Mouse (Mus musculus): ENCODE results near the gene Clcnka.

Gene Clcnka

GRCm38 (mm10) chr4:141385275-141385674 lies 13.2 kb downstream of the Clcnka start:
- DNase-seq (ENCODE audit: extremely low spot score, low spot score), result peak; percentile 65

DNA sequence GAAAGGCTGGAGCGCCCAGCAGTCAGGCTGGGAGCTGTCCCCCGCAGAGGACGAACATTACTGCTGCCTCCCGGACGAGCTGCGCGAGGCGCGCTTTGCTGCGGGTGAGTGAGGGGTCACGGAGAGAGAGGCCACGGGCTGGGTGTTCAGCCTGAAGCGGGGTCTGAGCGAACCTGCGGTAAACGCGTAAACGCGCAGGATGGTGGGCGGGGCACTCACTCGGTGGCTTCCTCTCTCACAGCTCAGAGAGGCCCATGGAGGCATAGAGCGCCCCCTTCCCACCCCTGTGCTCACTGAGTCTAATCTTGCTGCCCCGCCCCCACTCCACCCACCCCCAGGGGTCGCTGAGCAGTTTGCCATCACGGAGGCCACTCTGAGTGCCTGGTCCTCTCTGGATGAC lies 16.1 kb downstream of the Clcnka start:
- DNase-seq (ENCODE audit: extremely low spot score, low spot score), result peak; percentile 44

DNA sequence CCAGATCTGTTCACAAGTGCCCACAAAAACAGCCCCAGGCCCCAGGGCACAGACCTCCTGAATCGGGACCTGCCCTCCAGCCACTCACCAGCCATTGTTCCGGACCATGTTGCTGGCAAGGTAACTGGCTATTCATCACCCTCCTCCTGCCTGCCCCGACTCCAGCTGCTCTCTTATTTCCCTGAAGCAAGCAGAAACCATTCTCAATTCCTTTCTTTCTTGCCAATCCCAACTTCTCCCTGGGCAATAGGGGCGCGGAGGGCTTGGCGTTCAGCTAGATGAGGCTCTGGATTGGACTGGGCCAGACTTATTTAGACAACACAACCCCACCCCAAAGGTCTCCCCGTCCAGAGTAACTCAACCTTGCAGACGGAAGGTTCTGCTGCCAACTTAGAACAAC lies 18.9 kb downstream of the Clcnka start:
- DNase-seq (ENCODE audit: extremely low spot score, low spot score), result no peak

DNA sequence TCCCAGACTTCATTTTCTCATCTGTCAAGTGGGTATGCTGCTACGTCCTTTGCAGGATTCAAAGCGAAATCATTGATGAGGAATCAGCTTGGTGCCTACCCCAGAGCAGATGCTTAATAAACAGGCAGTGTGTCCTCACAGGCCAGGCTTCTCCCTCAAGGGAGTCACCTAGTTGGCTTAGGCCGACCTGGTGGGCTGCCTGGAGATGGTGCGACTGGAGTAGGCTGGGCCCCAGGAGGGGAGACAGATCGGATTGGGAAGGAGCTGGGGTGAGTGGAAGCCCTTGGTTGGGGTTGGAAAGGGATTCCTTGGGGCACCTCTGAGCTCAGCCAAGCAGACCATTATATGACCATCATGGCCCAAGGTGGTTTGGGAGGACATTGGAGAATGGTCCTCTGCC lies 26.1 kb downstream of the Clcnka start:
- no peak for DNase-seq (ENCODE audit: extremely low spot score, low spot score)

- no peak for DNase-seq (ENCODE audit: extremely low spot score, low spot score)
Observed at GRCm38 (mm10) chr4:141367997-141368791, 30.3 kb downstream of the Clcnka start, which contains the start of gene Fam131c. Gene Fam131c, plus strand, starts transcription at chr4:141368220.

- DNase-seq (ENCODE audit: extremely low spot score, low spot score), result no peak
Observed at GRCm38 (mm10) chr4:141365876-141366275, 32.6 kb downstream of the Clcnka start.

DNA sequence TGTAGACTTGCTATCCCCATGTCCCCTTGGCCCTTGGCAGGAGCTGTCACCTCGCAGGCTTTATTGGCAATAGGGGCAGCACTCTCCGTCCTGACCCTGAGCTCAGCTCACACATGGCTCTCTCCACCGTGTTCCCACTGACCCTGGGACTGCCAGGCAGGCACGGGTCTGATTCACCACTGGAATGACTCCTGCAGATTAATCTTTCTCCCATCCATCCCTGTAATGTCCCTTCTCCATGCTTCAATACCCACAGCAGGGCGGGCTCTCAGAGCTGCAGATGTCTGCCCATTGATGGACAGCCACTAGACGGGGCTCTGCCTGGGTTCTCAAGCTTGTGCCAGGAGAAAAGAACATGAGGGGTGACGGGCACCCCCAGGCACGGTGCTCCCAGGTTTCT lies 33.4 kb downstream of the Clcnka start:
- no peak for DNase-seq (ENCODE audit: extremely low spot score, low spot score)

GRCm38 (mm10) chr4:141362937-141363548 lies 35.5 kb downstream of the Clcnka start:
- DNase-seq (ENCODE audit: extremely low spot score, low spot score), result peak; percentile 92

DNA sequence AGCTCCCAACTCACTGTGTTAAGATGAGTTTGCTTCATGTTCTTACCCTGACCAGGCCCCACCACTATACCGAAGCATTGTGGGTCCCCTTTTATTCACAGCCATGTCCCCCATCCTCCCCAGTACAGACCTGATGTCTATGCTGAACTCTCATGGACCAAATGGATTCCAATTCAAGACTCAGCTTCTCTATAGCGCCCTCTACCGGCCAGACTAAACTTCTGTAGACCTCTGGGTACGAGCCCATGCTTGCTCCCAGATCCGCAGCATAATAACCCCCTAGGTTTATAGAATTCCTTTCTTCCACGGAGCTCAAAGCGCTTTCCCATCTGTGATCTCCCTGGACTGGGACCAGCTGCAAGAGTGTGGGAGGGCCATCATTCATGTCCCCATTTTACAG lies 37.7 kb downstream of the Clcnka start:
- DNase-seq (ENCODE audit: extremely low spot score, low spot score), result peak; percentile 64

DNA sequence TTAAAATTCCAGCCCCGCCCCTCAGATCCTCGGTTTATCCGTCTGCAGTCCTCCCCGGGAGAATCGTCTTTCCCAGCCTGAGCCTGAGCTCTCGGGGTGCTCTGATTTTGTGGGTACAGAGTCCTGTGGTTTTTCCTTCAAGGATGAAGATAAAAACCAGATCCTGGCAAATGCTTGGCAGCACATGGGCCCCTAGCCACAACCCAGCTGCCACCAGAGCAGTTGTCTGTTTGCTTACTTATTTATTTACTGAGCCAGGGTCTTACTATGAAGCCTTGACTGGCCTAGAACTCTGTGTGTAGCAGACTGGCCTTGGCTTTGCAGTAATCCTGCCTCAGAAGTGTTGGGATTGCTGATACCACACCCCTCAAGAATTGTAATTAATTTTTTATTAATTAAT lies 39.3 kb downstream of the Clcnka start:
- no peak for DNase-seq (ENCODE audit: extremely low spot score, low spot score)

GRCm38 (mm10) chr4:141357811-141358210 lies 40.7 kb downstream of the Clcnka start:
- DNase-seq (ENCODE audit: extremely low spot score, low spot score), result no peak

- DNase-seq (ENCODE audit: extremely low spot score, low spot score), result no peak
Observed at GRCm38 (mm10) chr4:141353868-141354267, 44.7 kb downstream of the Clcnka start.

DNA sequence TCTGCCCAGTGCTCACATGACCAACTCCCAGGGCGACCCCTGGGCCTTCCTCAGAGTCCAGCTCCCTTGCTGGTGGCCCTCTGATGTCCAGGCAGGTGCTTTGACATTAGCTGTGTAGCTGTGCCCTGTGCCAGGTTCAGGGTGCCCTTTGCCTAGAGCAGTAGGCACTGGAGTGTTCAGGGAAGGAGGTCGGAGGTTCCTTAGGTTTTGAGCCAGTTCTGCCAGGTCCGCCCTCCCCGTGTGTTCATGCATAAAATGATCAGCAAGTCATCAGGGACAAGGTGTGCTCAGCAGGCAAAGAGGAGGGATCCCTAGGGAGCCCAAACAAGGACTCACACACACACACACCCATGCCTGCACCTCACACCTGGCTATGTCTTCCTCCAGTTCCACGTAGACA lies 45.5 kb downstream of the Clcnka start:
- DNase-seq (ENCODE audit: extremely low spot score, low spot score), result no peak

DNA sequence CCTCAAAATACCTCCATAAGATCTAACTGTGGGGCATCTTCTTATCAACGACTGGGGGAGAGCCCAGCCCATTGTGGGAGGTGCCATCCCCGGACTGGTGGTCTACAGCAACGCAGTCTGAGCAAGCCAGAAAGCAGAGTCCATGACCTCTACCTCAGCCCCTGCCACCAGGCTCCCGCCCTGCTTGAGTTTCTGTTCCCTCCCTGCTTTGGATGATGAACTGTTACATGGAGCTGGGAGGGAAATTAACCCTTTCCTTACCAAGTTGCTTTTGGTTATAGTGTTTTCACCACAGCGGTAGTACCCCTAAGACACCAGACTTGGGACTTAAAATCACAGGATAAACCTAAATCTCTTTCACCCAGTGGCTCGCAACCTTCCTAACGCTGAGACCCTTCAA lies 46.6 kb downstream of the Clcnka start:
- no peak for DNase-seq (ENCODE audit: extremely low spot score, low spot score)

DNA sequence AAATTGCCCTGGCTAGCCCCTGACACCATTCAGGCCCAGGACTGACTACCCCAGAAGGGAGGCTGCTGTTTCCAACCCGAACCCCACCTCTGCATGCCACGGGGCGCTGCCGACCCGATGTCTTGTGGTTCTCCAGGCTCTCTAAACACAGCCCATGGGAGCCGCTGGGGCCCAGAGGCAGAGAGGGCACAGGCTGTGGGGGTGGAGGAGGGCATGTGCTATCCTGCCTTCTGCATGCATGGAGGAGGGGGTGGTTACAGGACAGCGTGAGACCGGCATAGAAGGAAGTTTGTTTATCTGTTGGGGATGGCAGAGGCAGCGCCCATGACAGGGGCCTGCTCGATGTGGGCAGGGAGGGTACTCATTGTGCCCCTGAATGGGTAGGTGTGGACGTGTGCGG lies 48.5 kb downstream of the Clcnka start:
- no peak for DNase-seq (ENCODE audit: extremely low spot score, low spot score)

DNA sequence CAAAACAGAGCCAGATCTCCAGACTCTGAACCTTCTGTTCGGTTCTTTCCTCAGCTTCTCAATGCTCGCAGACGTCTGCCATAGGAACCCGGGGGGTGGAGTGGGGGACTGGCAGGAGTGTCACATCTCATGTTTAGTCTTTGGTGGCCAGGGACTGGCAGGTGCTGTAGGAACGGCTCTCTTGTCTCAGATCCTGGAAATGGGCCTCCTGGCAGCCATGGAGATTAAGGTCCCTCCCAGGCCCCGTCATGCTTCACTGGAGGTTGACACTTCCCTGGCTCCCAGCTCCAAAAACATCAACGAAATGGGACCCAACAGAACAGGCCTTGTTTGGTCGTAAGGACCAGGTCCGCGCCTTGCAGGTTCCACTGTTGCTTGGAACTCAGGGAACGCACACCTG lies 49.9 kb downstream of the Clcnka start:
- DNase-seq (ENCODE audit: extremely low spot score, low spot score), result no peak

GRCm38 (mm10) chr4:141347365-141347797 lies 51.1 kb downstream of the Clcnka start:
- DNase-seq (ENCODE audit: extremely low spot score, low spot score), result no peak

- no peak for DNase-seq (ENCODE audit: extremely low spot score, low spot score)
Observed at GRCm38 (mm10) chr4:141345219-141345618, 53.3 kb downstream of the Clcnka start.

DNA sequence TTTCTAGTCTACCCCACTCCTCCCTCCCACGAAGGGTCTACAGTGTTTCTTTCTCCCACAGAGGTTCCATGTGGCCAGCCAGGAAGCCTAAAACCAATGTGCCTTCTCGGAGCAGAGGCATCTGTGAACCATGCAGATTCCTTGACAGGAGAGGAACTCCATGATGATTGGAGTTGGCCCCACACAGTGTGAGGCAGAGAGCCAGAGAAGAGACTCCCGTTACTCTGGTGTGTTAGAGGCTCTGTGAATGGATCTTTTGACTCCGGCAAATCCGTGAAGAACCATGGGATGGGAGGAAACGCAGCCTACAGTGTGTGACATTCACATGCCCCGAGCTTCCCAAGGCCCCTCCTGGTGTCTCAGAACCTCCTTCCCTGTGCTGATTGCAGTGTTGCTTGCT lies 55.0 kb downstream of the Clcnka start:
- DNase-seq (ENCODE audit: extremely low spot score, low spot score), result no peak

DNA sequence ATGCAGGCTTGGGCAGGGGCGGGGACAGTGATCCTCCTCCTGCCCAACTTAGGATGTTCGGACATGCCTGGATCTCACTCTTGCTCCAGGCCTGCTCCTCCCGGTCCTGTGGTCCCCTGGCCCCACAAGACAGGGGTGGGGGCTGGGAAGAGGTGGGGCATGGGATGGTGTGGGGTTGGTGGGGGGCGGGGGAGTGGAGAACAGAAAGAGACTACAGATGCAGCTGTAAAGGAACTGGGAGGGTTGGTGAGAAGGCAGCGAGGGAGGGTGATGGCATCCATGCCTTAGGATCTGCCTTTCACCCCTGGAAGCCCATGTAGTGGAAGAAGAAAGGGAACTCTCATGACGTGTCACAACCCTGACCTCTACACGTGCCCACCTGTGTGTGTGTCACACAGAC lies 57.0 kb downstream of the Clcnka start:
- no peak for DNase-seq (ENCODE audit: extremely low spot score, low spot score)

DNA sequence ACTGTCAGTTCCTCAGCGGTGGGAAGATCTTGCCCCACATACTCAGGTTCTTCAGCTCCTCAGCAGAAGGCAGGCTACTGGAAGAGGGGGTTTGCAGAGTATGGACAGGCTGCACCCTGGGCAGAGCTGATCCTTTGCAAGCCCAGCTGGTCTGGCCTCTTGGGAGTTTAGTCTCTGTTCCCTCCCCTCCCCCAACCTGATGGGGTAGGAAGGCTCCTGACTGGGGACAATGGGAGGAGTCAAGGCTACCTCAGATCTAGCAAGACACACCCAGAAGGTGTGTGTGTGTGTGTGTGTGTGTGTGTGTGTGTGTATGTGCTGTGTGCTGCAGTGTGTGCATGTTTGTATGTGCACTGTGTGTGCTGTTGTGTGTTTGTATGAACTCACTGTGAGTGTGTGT lies 59.7 kb downstream of the Clcnka start:
- DNase-seq (ENCODE audit: extremely low spot score, low spot score), result peak; percentile 30

DNA sequence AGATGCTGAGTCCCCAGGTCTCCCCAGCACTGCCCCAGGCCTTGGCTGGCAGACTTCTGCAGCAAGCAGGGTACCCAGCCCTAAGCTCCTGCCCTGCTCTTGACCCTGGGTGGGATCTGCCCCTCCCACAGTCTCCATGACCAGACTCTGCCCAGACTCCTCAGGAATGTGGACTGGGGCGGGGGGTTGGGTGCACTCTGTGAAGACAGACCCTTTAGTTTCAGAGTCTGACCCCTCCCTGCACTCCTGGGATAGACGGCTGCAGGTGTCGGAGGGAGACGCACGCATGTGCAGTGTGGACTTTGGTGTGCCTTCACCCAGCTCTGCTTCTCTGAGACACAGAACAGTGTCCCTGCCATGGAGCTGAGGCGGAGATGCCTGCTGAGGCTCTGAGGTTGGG lies 60.5 kb downstream of the Clcnka start:
- peak; percentile 52 for DNase-seq (ENCODE audit: extremely low spot score, low spot score)

- DNase-seq (ENCODE audit: extremely low spot score, low spot score), result no peak
Observed at GRCm38 (mm10) chr4:141336196-141336595, 62.3 kb downstream of the Clcnka start.

All from neural tube, embryonic 10.5 days (tissue).